Mouse (Mus musculus) thymus, adult 2 months (tissue): ENCODE results near the gene Kifc3. TPM values are rescaled to one million over a fixed set of nuclear protein-coding genes. Genes with fewer than 3 reads are reported as not detected.

Source experiments
- DNase-seq: peaks from one replicate; pipeline ENCODE4 v3.0.0; 2021
- H3K27ac ChIP-seq: fragments of 200-500 bp; 2 replicates; pipeline ENCODE4 v1.5.1; 2012; ENCODE audit warnings: low read length, control low read depth; ENCODE audit not compliant: control insufficient read depth, insufficient read depth
- H3K27me3 ChIP-seq: fragments of 200-500 bp; 2 replicates; pipeline ENCODE4 v1.6.1; 2012; ENCODE audit warnings: mild to moderate bottlenecking, low read length, moderate library complexity, mixed read lengths; ENCODE audit not compliant: control insufficient read depth, insufficient read depth
- H3K36me3 ChIP-seq: fragments of 200-500 bp; 2 replicates; pipeline ENCODE4 v1.6.1; 2012; ENCODE audit warnings: mild to moderate bottlenecking, low read length, moderate library complexity; ENCODE audit not compliant: control insufficient read depth, insufficient read depth
- H3K4me1 ChIP-seq: fragments of 200-500 bp; replicated peaks from 2 replicates; pipeline ENCODE4 v1.6.1; 2012; ENCODE audit warnings: low read length; ENCODE audit not compliant: control insufficient read depth, insufficient read depth
- H3K4me3 ChIP-seq: fragments of 200-500 bp; 2 replicates; pipeline ENCODE4 v1.5.1; 2012; ENCODE audit warnings: mild to moderate bottlenecking, low read length, control low read depth, moderate library complexity; ENCODE audit not compliant: control insufficient read depth, insufficient read depth
- CTCF ChIP-seq: fragments of 200-500 bp; IDR thresholded peaks from 2 replicates; pipeline ENCODE4 v1.5.1; 2012; ENCODE audit warnings: mild to moderate bottlenecking, control low read depth, low read length, moderate library complexity, borderline replicate concordance; ENCODE audit not compliant: control insufficient read depth, poor library complexity, insufficient read depth; ENCODE audit errors: extremely low read depth
- POLR2A ChIP-seq: fragments of 200-500 bp; IDR thresholded peaks from 2 replicates; pipeline ENCODE4 v1.6.1; 2012; ENCODE audit warnings: mild to moderate bottlenecking, low read length, control low read depth, moderate library complexity; ENCODE audit not compliant: control insufficient read depth, poor library complexity, insufficient read depth; ENCODE audit errors: extremely low read depth
- WGBS: fragments of 180-500 bp; shearing (Covaris S2); methylation state at CpG from one replicate; pipeline ENCODE4 v1.1.7; 2018; 5-methylcytosine and 5-hydroxymethylcytosine counted together
- polyA plus RNA-seq: library from polyadenylated mRNA; depleted of rRNA; stranded (reverse); fragments of >200 nt; gene quantifications from 2 replicates; pipeline ENCODE4 v1.2.3, GENCODE M21; 2012

The Kifc3 gene
- polyA plus RNA-seq, 1 experiment, result 19.1 TPM

- Histone ChIP-seq H3K27ac (no peak overlapping the region), H3K4me3 (no peak overlapping the region), H3K27me3 (no peaks in the 10 kb centered on the region), H3K4me1 (no peaks in the 10 kb centered on the region), H3K36me3 (no peaks in the 10 kb centered on the region)
- 93% methylated on average over 4 of the region's 4 CpGs for WGBS
- TF ChIP-seq CTCF, result no peak
- no peak for TF ChIP-seq POLR2A
- DNase-seq, result no peak
Observed at GRCm38 (mm10) chr8:95178191-95178590, 24.4 kb downstream of the Kifc3 start.

- Histone ChIP-seq H3K36me3 (no peaks in the 10 kb centered on the region), H3K27ac (no peak overlapping the region), H3K4me1 (no peaks in the 10 kb centered on the region), H3K27me3 (no peaks in the 10 kb centered on the region), H3K4me3 (no peak overlapping the region)
- DNase-seq, result no peak
- WGBS, result 92% methylated on average over 6 of the region's 6 CpGs
- TF ChIP-seq POLR2A, result no peak
- TF ChIP-seq CTCF, result no peak
Observed at GRCm38 (mm10) chr8:95176985-95177384, 25.6 kb downstream of the Kifc3 start.

- no peak for DNase-seq
- TF ChIP-seq CTCF (no peak), POLR2A (no peak)
- Histone ChIP-seq H3K36me3 (no peaks in the 10 kb centered on the region), H3K27ac (no peak overlapping the region), H3K27me3 (no peaks in the 10 kb centered on the region), H3K4me3 (no peak overlapping the region), H3K4me1 (no peaks in the 10 kb centered on the region)
- WGBS, result 87% methylated on average over 18 of the region's 18 CpGs
Observed at GRCm38 (mm10) chr8:95175808-95176207, 26.8 kb downstream of the Kifc3 start.

GRCm38 (mm10) chr8:95175306-95175705 is 27.3 kb downstream of the Kifc3 start:
- 81% methylated on average over 5 of the region's 5 CpGs for WGBS
- H3K27ac ChIP-seq, result no peak overlapping the region
- H3K4me1 ChIP-seq, result no peaks in the 10 kb centered on the region
- no peak overlapping the region for H3K4me3 ChIP-seq
- no peaks in the 10 kb centered on the region for H3K27me3 ChIP-seq
- H3K36me3 ChIP-seq, result no peaks in the 10 kb centered on the region
- no peak for DNase-seq
- no peak for TF ChIP-seq POLR2A
- TF ChIP-seq CTCF, result no peak

- Histone ChIP-seq H3K4me1 (no peaks in the 10 kb centered on the region), H3K36me3 (no peaks in the 10 kb centered on the region), H3K27ac (no peak overlapping the region), H3K4me3 (no peak overlapping the region), H3K27me3 (no peaks in the 10 kb centered on the region)
- WGBS, result 77% methylated on average over 5 of the region's 5 CpGs
- DNase-seq, result no peak
- no peak for TF ChIP-seq POLR2A
- no peak for TF ChIP-seq CTCF
Observed at GRCm38 (mm10) chr8:95172433-95172832, 30.2 kb downstream of the Kifc3 start.

- Histone ChIP-seq H3K27ac (no peak overlapping the region), H3K36me3 (no peaks in the 10 kb centered on the region), H3K4me3 (no peak overlapping the region), H3K4me1 (0 out of 2 replicates have a peak, but pooled peaks cover 3% of the 10 kb centered on the region), H3K27me3 (no peaks in the 10 kb centered on the region)
- 86% methylated on average over 5 of the region's 5 CpGs for WGBS
- no peak for DNase-seq
- TF ChIP-seq CTCF (no peak), POLR2A (no peak)
Observed at GRCm38 (mm10) chr8:95167726-95168125, 34.9 kb downstream of the Kifc3 start.

- no peak overlapping the region for H3K27ac ChIP-seq
- H3K4me3 ChIP-seq, result no peak overlapping the region
- no peaks in the 10 kb centered on the region for H3K36me3 ChIP-seq
- 0 out of 2 replicates have a peak, but pooled peaks cover 3% of the 10 kb centered on the region for H3K4me1 ChIP-seq
- no peak for TF ChIP-seq CTCF
- no peak for TF ChIP-seq POLR2A
- 86% methylated on average over 7 of the region's 7 CpGs for WGBS
- no peaks in the 10 kb centered on the region for H3K27me3 ChIP-seq
- DNase-seq, result no peak
Observed at GRCm38 (mm10) chr8:95166400-95166799, 36.2 kb downstream of the Kifc3 start.
